Mouse (Mus musculus) 3T3-L1 (cell line): ENCODE data around the gene Abca7.

Experiments used
- DNase-seq: peaks from one replicate; pipeline ENCODE4 v3.0.0-alpha.2; 2015; ENCODE audit warnings: low read depth, low spot score

Gene Abca7

DNA sequence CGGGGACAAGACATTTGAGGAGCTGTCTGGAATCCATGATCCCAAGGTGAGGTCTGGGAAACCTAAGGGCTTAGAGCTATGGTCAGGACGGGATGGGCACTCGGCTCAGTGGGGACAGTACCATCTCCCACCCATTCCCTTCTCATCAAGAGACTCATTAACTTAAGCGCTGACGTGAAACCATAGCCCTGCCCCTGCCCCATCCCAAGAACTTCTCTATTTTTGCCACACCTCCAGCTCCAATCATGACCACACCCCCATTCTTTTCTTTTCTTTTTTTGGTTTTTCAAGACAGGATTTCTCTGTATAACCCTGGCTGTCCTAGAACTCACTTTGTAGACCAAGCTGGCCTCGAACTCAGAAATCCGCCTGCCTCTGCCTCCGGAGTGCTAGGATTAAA is 21.6 kb upstream of the Abca7 start:
- DNase-seq, result no peak

DNA sequence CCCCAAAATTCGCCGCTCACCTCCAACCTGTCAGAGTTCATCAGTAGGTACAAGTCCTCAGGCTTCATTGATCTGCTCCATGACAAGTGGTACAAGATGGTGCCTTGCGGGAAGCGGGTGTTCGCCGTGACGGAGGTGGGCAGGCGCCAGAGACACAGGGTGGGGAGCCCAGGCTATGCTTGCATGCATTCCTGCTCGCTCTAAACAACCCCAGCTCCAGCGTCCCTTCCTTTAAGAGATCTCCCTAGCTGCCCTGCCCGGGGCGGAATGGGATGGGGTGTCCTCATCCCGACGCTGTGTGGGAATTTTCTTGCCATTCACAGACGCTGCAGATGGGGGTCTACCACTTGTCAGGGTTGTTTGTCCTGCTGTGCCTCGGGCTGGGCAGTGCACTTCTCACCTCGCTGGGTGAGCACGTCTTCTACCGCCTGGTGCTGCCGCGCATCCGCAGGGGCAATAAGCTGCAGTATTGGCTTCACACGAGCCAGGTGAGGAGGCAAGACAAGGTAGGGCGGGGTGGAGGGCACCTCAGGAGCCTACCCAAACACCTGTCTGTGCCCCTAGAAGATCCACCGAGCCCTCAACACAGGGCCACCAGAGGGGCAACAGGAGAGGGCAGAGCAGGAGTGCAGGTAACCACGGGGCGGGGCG is 20.1 kb upstream of the Abca7 start:
- DNase-seq, result no peak

GRCm38 (mm10) chr10:79976722-79977107 is 19.6 kb upstream of the Abca7 start:
- no peak for DNase-seq

GRCm38 (mm10) chr10:79977324-79977723 is 19.0 kb upstream of the Abca7 start:
- no peak for DNase-seq

DNA sequence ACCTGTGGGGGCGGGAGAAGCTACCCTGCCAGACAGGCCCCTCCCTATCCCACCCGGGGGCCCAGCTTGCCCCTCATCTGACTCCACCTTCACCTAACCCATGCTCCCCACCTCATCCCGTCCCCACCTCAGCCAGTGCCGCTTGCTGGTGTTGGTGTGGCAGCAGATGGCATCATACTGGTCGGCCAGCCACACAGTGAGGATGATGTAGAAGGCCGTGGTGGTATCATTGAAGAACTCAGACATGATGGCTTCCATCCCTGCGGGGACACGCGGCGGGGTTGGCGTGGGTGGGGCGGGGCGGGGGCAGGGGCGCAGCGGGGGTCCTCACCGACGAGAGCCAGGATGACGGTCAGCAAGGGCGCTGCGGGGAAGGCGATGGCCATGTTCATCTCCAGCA is 18.2 kb upstream of the Abca7 start:
- no peak for DNase-seq

- no peak for DNase-seq
Measured at GRCm38 (mm10) chr10:79979401-79980155, 16.7 kb upstream of the Abca7 start.

DNA sequence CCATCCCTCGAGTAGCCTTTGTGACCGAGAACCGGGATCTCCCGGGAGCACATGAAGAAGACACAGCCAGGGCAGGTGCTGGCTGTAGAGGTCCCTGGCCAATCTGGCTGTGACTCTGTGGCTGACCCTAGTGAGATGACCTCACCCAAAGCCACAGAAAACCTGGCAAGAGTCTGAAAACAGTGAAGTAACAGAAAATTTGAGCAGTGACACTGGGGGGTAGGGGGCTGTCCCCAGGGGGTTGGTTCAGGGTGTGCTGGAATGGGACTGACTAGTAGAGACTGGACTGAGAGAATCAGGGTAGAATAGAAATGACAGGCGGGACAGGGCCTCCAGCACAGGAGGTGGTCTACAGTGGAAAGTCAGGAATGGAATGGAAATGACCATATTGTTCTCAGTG is 13.1 kb upstream of the Abca7 start:
- DNase-seq, result peak; percentile 18

DNA sequence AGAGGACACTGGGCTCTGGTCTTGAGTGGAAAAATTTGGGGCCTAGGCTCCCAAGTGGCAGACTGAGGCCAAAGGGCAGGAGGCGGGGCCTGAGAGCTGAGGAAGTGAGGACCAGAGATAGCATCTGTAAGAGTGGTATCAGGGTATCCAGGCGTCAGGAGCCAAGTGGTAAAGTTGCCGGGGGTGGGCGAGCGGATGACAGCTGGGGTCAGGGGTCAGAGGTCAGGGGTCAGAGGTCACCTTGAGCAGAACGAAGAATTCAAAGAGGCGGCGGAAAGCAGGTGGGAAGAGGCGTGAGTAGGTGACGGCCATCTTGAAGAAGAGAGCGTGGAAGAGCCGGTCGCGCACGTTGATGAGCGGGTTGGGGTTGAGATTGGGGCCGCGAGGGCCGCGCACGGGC is 12.6 kb upstream of the Abca7 start:
- peak; percentile 47 for DNase-seq

GRCm38 (mm10) chr10:79984195-79984816 is 12.0 kb upstream of the Abca7 start, which contains the start of gene Tmem259:
Gene Tmem259, minus strand, starts transcription at chr10:79984330.
- DNase-seq, result peak; percentile 94

DNA sequence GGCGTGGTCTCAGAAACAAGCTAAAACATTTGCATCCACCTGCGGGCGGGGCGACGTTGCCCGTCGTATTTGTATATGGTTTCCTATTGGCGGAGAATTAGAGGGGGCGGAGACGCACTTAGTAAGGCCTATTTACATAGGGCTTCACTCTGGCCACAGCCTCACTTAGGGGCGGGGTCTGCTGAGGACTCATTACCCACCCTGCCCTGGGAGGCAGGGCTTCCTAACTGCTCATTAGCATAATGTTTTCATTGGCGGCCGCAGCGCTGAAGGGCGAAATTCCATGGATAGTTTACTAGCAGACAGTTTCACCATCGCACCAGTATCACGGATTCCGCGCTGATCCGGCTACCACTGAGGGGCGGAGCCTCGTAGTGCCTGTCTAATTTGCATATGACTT is 11.4 kb upstream of the Abca7 start:
- peak; percentile 100 for DNase-seq

- DNase-seq, result peak; percentile 82
Measured at GRCm38 (mm10) chr10:79985334-79986231, 10.7 kb upstream of the Abca7 start.

- DNase-seq, result peak; percentile 75
Measured at GRCm38 (mm10) chr10:79986232-79986878, 9.9 kb upstream of the Abca7 start.

- peak; percentile 88 for DNase-seq
Measured at GRCm38 (mm10) chr10:79986963-79987362, 9.3 kb upstream of the Abca7 start.

DNA sequence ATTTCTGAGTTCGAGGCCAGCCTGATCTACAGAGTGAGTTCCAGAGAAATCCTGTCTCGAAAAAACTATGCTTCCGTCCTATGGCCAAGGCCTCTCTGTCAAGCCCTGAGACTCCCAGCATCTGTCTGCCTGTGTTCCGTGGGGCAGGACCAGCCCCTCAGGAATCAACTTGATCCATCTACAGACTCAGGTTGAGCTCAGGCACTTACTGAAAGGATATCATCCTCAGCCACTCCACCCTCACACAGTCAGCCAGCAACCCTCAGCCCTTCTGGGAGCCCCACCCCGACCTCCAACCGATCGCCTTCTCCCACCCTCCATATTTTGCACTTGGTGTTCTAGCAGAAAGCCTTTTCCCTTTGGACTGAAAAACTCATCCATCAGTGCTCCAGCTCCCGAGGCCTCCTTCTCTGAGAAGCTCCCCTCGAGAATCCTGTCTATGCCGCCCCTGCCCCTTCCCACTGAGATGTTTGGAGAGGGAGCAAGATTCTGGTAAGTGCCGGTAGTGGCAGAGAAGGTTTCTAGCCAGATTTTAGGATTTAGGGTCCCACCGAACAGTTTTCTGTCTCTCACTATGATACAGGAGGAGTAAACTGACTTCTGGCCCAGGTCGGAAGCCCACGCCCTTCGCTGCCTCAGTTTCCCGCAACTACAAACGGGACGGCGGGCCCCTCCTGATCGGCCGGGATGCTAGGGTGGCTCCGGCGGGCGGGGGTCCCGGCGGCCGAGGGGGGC is 8.4 kb upstream of the Abca7 start:
- peak; percentile 51 for DNase-seq

DNA sequence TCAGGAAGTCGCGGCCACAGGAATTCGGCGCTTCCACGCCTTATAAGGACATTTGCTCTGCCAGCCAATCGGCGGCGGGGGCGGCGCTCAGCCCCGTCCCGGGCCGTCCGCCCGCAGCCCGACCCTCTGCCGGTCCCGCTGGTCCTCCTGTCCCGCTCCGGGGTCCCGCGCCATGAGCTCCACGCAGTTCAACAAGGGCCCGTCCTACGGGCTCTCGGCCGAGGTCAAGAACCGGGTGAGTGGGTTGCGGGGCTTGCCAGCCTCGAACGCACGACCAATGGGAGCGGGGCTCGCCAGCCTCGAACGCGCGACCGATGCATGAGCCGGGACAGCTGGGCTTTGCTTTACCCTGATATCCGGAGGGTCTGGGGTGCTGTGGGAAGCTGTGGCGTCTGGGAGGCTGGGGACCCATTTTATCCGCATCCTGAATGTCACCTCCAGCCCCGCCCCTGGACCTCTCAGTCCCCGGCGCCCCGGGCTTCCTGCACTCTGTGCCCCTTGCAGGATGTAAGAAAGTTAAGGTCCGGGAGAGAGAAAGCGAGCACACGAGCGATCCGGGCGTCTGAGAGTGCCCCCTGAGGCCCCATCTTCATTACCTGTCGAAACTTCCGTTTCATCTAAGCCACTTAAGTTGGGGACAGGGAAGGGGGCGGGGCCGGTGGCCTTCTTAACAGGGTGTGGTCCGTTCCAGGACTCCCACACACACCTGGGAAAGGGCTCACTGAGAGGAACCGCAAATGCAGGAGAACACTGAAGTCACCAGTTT is 7.6 kb upstream of the Abca7 start, which contains the start of gene Cnn2:
Gene Cnn2, plus strand, starts transcription at position 79 of the 766 bp plus-strand sequence.
- DNase-seq, result peak; percentile 64

DNA sequence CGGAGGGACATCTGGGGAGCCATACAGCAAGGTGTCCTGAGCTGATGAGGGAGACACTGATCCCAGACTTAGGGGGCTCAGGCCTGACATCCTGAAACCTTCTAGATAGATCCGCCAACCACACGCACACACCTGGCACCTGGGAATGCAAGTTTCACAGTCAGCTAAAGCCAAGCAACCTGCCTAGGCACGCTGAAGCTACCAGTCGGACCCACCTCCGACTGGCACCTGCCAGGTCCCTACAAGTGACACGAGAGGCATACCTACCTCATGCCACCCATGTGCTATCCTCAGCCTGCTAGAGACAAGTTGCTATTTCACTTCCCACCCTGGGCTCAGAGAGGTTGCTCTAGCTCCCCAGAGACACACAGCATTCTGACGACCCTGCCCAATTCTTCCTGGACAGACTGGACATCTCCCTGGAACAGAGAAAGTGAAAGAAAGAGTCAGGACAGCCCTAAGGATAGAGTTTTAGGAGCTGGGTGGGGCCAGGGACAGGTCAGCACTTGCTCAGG is 7.0 kb upstream of the Abca7 start:
- DNase-seq, result peak; percentile 62

DNA sequence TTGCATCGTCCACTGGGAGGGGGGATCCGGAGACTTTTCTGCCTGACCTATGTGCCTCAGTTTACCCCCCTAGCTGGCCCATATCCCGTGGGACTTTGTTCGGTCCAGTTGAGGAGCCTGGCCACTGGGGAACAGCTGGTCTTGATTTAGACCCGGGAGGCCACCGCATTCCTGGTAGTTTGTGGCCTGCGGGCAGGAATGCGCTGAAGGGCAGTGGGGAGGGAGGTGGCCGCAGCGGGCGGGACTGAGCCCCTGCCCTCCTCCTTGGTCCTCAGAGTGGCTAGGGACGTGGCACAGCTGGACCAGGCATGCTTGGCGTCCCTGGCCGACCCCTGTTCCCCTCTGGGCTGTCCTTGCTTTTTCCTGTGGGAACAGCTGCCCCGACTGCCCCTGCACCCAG is 6.4 kb upstream of the Abca7 start:
- peak; percentile 92 for DNase-seq

DNA sequence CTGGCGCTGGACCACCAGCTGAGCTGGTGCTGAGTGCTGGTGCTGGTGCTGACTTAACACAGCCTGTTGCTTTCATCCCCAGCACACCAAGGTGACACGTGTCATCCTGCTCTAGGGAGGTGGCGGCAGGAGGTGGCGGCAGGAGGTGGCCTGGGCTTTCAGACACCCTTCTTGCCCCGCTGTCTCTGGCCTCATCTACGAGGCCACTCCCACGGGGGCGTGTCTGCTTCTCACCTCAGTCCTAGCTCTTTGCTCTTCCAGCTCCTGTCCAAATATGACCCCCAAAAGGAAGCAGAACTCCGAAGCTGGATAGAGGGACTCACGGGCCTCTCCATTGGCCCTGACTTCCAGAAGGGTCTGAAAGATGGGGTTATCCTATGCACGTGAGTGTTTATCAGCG is 5.2 kb upstream of the Abca7 start:
- DNase-seq, result peak; percentile 20

DNA sequence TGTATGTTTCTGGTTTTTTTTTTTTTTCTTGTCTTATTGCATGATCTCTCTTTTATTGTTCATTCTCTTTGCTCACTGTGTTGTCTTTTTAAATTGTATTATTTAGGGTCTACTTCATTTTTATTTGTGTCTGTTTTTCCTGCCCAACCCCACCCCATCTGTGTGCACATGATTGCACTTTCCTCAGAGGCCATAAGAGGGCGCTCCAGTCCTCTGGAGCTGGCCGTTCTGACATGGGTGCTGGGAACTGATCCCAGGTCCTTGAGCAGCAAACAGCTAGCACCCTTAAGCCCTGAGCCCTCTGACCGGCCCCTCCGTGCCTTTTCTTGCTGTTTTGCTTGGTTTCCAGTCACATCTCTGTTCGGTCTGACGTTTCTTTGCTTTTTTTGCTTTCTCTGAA is 4.7 kb upstream of the Abca7 start:
- no peak for DNase-seq
